Mouse (Mus musculus) lung, adult 2 months (tissue): ENCODE data around the gene Armh3. TPM values are rescaled to one million over a fixed set of nuclear protein-coding genes. Genes with fewer than 3 reads are reported as not detected.

Experiments used
- DNase-seq: peaks from one replicate; pipeline ENCODE4 v3.0.0; 2022
- H3K4me1 ChIP-seq: fragments of 200-500 bp; 2 replicates; pipeline ENCODE4 v1.6.1; 2011; ENCODE audit warnings: low read length; ENCODE audit not compliant: control insufficient read depth, insufficient read depth
- H3K4me3 ChIP-seq: fragments of 200-500 bp; replicated peaks from 2 replicates; pipeline ENCODE3; 2011; ENCODE audit warnings: low read depth, mild to moderate bottlenecking, control low read depth, low read length; ENCODE audit errors: extremely low read depth
- CTCF ChIP-seq: fragments of 200-500 bp; IDR thresholded peaks from 2 replicates; pipeline ENCODE4 v1.5.1; 2011; ENCODE audit warnings: mild to moderate bottlenecking, low read length, control low read depth; ENCODE audit not compliant: insufficient read depth
- POLR2A ChIP-seq: fragments of 200-500 bp; IDR thresholded peaks from 2 replicates; pipeline ENCODE4 v1.6.1; 2011; ENCODE audit warnings: low read depth, mild to moderate bottlenecking, control low read depth, low read length, borderline replicate concordance; ENCODE audit errors: extremely low read depth
- WGBS: fragments of 180-500 bp; shearing (Covaris S2); methylation state at CpG from one replicate; pipeline ENCODE4 v1.1.7; 2018; 5-methylcytosine and 5-hydroxymethylcytosine counted together
- polyA plus RNA-seq: library from polyadenylated mRNA; depleted of rRNA; stranded (reverse); fragments of >200 nt; gene quantifications from 2 replicates; pipeline ENCODE4 v1.2.3, GENCODE M21; 2012

Armh3 gene
- polyA plus RNA-seq, 1 experiment, result 9.5 TPM

DNA sequence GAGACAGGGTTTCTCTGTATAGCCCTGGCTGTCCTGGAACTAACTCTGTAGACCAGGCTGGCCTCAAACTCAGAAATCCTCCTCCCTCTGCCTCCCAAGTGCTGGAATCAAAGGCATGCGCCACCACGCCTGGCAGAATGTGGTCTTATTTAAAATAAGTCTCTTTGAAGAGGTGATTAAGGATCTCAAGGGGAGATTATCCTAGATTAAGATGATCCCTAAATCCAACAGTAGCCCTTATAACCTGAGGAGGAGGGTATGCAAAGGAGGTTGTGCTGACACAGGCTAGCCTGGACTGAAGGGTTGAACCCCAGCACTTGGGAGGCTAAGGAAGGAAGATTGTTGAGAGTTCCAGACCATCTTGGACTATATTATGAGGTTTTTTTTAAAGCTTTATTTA is 17.7 kb upstream of the Armh3 start:
- Histone ChIP-seq H3K4me1 (no peaks in the 10 kb centered on the region), H3K4me3 (no peak overlapping the region)
- DNase-seq, result no peak
- WGBS, result 85% methylated on average over 2 of the region's 2 CpGs
- TF ChIP-seq CTCF (no peak), POLR2A (no peak)

DNA sequence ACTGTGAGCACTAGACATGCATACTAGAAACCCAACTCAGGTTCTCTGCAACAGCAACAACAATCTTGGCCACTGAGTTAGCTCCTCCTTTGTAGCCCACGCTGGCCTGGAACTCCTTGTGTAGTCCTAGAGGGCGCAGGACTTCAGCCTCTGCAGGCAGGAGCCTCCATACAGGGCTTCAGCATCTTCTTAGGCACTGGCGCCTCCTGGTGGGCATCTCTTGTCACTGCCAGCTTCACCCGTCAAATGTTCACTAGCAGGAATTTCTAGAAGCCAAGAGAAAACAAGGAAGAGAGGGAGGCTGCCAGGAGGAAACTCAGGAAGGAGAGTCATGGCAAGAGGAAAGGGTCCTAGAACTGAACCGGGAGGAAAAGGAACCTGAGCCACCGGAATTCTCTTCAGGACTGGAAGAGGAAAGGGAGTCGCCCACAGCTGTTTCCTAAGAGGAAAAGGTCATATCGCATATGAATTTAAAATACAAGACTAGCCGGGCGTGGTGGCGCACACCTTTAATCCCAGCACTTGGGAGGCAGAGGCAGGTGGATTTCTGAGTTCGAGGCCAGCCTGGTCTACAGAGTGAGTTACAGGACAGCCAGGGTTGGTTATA is 16.4 kb upstream of the Armh3 start:
- TF ChIP-seq POLR2A (no peak), CTCF (peak; percentile 96)
- H3K4me1 ChIP-seq, result no peaks in the 10 kb centered on the region
- WGBS, result 20% methylated on average over 12 of the region's 12 CpGs
- peak; percentile 88 for DNase-seq
- no peak overlapping the region for H3K4me3 ChIP-seq

DNA sequence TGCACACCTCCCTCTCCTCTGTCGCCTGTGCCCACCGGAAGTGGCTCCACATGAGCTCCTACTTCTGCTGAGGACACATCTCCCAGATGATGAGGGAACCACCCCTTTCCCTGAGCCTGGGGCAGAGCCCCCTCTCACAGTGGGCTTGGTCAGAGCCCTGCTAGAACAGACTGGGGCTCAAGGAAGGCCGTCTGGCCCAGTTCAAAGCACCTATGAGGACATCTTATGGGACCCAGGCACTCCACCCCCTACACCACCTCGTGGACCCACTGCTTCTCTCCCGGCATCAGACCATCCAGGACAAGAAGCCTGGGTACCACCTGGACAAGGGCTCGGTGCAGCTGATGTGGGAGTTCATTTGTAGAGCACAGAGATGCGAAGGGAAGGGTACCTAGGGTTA is 7.4 kb upstream of the Armh3 start:
- 90% methylated on average over 7 of the region's 7 CpGs for WGBS
- DNase-seq, result no peak
- H3K4me1 ChIP-seq, result peaks cover 4% of the 10 kb centered on the region; the same call in 1 of the 2 replicates
- H3K4me3 ChIP-seq, result no peak overlapping the region
- TF ChIP-seq POLR2A (no peak), CTCF (no peak)

DNA sequence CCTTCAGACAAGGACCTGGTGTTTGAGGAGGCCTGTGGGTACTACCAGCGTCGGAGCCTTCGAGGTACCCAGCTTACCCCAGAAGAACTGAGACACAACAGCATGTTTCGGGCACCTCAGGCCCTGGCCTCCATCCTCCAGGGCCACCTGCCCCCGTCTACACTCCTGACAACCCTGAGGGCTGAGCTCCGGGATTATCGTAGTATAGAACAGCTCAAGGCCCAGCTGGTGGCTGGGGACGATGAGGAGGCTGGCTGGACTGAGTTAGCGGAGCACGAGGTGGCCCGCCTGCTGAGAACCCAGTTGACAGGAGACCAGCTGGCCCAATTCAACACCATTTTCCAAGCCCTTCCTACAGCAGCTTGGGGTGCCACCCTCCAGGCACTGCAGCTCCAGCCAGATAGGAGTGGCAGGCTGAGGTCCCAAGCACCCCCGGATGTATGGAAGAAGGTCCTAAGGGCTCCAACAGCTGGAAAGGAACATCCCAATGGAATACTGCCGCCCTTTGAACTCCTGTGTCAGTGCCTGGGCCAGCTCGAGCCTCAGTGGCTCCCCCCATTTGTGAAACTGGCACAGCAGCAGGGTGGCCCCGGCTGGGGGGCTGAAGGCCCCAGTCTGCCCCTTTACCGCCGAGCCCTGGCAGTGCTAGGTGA is 6.7 kb upstream of the Armh3 start:
- no peak for DNase-seq
- TF ChIP-seq CTCF (no peak), POLR2A (no peak)
- 84% methylated on average over 17 of the region's 17 CpGs for WGBS
- Histone ChIP-seq H3K4me1 (peaks cover 4% of the 10 kb centered on the region; the same call in 1 of the 2 replicates), H3K4me3 (no peak overlapping the region)

DNA sequence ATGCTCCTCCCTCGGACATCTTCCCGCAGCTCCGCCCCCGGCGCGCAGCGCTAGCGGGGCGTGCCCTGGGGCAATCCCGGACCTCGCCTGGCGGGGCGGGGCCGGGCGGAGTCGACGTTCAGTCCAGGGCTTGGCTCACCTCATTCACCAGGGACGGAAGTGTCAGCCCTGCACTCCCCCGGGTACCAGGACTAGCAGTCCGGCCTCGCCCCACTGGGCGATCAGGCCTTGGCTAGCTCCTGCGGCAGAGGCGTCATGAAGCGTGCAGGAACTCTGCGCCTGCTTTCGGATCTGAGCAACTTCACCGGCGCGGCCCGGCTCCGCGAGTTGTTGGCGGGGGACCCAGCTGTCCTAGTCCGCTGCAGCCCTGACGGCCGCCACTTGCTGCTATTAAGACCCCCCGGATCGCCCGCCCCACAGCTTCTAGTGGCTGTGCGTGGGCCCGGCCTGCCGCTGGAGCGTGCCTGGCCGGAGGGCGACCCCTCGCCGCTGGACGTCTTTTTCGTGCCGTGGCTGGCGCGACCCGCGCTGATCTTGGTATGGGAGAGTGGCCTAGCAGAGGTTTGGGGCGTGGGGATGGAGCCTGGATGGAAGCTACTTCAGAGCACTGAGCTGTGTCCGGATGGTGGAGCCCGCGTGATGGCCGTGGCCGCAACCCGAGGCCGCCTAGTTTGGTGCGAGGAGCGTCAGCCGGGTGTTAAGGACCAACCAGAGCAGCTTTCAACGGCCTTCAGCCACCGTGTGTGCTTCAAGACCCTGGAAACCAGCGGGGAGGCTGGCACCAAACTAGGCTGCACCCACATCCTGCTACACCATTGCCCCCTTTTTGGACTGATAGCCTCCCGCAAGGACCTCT is 5.3 kb upstream of the Armh3 start, which contains the start of gene Hps6:
Gene Hps6 (plus strand): TSS at position 138 of the 856 bp plus-strand sequence.
- TF ChIP-seq CTCF (no peak), POLR2A (peak; percentile 86; the same call in 1 of the 2 replicates)
- peak within 1 kb of the TSS; percentile 73 for H3K4me3 ChIP-seq
- DNase-seq, result peak; percentile 87
- WGBS, result 1% methylated on average over 70 of the region's 70 CpGs
- peaks cover 4% of the 10 kb centered on the region; the same call in 1 of the 2 replicates for H3K4me1 ChIP-seq

DNA sequence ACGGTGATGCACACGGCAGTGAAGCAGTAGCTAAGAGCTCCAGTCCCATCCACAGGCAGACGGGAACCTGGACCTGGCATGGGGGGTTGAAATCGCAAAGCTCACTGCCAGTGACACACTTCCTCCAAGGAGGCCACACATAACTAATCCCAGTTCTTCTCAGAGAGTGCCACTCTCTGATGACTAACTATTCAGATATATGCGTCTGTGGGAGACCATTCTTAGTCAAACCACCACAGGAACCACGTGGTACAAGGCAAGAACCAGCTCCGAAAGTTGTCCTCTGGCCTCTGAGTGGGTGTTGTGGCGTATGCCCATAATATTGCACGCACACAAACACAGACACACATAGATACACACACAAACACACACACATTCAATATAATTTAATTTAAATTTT is 4.0 kb upstream of the Armh3 start:
- DNase-seq, result no peak
- TF ChIP-seq POLR2A, result no peak
- no peak for TF ChIP-seq CTCF
- Histone ChIP-seq H3K4me3 (no peak overlapping the region), H3K4me1 (peaks cover 6% of the 10 kb centered on the region)
- 74% methylated on average over 9 of the region's 9 CpGs for WGBS

- WGBS, result 41% methylated on average over 1 of the region's 1 CpGs
- H3K4me3 ChIP-seq, result no peak overlapping the region
- H3K4me1 ChIP-seq, result peaks cover 7% of the 10 kb centered on the region
- TF ChIP-seq POLR2A (no peak), CTCF (no peak)
- DNase-seq, result no peak
These were observed 1.1 kb upstream of the Armh3 start for GRCm38 (mm10) chr19:45999378-45999777.

- Histone ChIP-seq H3K4me3 (peak overlapping the region; percentile 83), H3K4me1 (peaks cover 3% of the 10 kb centered on the region)
- no peak for DNase-seq
- 8% methylated on average over 8 of the region's 8 CpGs for WGBS
- TF ChIP-seq CTCF (no peak), POLR2A (no peak)
These were observed 468 bp upstream of the Armh3 start for GRCm38 (mm10) chr19:45998694-45999217.

DNA sequence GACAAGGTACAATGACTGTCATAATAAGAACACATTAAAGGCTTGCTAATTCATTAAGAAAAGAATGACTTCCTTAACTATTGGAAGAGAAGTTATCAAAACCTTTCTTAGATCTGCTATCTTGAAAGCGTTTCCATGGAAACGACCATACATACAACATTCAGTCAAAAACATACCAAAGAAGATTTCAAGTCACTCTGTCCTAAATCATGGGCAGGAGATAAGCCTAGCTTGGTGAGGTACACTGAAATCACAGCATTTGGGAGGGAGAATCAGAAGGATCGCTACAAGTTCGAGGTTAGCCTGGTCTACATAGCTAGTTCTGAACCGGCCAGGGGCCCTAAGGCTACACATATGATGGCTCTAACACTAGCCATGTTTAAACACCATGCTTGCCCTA is 923 bp downstream of the Armh3 start:
- no peak for DNase-seq
- WGBS, result 50% methylated on average over 5 of the region's 5 CpGs
- peaks cover 3% of the 10 kb centered on the region for H3K4me1 ChIP-seq
- TF ChIP-seq POLR2A (no peak), CTCF (no peak)
- H3K4me3 ChIP-seq, result peak overlapping the region; percentile 49
